Mouse (Mus musculus) myocyte (in vitro differentiated cells): ENCODE results near the gene Asb17.

Experiments
- CEBPB ChIP-seq: IDR thresholded peaks from 2 replicates; pipeline ENCODE4 v1.6.1; 2011; ENCODE audit warnings: mild to moderate bottlenecking, moderate library complexity; ENCODE audit not compliant: poor library complexity, insufficient read depth, severe bottlenecking
- MAX ChIP-seq: IDR thresholded peaks from one replicate; pipeline ENCODE4 v1.6.1; 2011; ENCODE audit warnings: low read depth, mild to moderate bottlenecking, control low read depth
- MYOG ChIP-seq, 3 experiments: IDR thresholded peaks; one replicate each; pipeline ENCODE4 v1.6.1; 2011; ENCODE audit warnings: control low read depth in 2 of 3, low read depth in 2 of 3, mild to moderate bottlenecking in 2 of 3; ENCODE audit not compliant: insufficient read length in 2 of 3, control insufficient read depth in 1 of 3, insufficient read depth in 1 of 3
- POLR2A ChIP-seq: IDR thresholded peaks from one replicate; pipeline ENCODE4 v1.6.1; 2011; ENCODE audit warnings: low read depth, mild to moderate bottlenecking, control low read depth, moderate library complexity; ENCODE audit not compliant: insufficient read length
- POLR2AphosphoS2 ChIP-seq: IDR thresholded peaks from one replicate; pipeline ENCODE4 v1.6.1; 2011; ENCODE audit warnings: low read depth, control low read depth; ENCODE audit not compliant: insufficient read length
- SRF ChIP-seq: IDR thresholded peaks from one replicate; pipeline ENCODE4 v1.6.1; 2011; ENCODE audit warnings: low read depth; ENCODE audit not compliant: control insufficient read depth, insufficient read length
- USF1 ChIP-seq: IDR thresholded peaks from one replicate; pipeline ENCODE4 v1.6.1; 2011; ENCODE audit warnings: low read depth, mild to moderate bottlenecking, control low read depth, moderate library complexity

GRCm38 (mm10) chr3:153871396-153871795 is 27.4 kb downstream of the Asb17 start:
- TF ChIP-seq POLR2A (no peak), USF1 (no peak), MYOG (IDR thresholded peaks at IDR 0.05; ENCODE audit: control insufficient read depth in 1 of 3, insufficient read depth in 1 of 3, insufficient read length in 2 of 3, low read depth in 2 of 3) (no peak), MAX (no peak), POLR2AphosphoS2 (no peak), SRF (no peak), CEBPB (no peak)
